Mouse (Mus musculus) cortical plate, adult 2 months (tissue): ENCODE measurements at regions not wholly inside any gene's neighbourhood (a gene's known extent, or its start where the extent isn't known, plus 50 kb on each side); places are given as distances from the start of the nearest gene placed in this dataset.

ENCODE experiments used
- CTCF ChIP-seq: fragments of 200-500 bp; IDR thresholded peaks from 2 replicates; pipeline ENCODE4 v1.5.1; 2011; ENCODE audit warnings: mild to moderate bottlenecking, control low read depth, low read length; ENCODE audit not compliant: insufficient read depth; ENCODE audit errors: extremely low read depth
- POLR2A ChIP-seq: fragments of 200-500 bp; IDR thresholded peaks from 2 replicates; pipeline ENCODE4 v1.6.1; 2011; ENCODE audit warnings: mild to moderate bottlenecking, low read length, control low read depth; ENCODE audit not compliant: insufficient read depth; ENCODE audit errors: extremely low read depth

GRCm38 (mm10) chr1:72022631-72023030 lies 189.5 kb downstream of the Mreg start:
- no peak for TF ChIP-seq POLR2A
- no peak for TF ChIP-seq CTCF
